Mouse (Mus musculus) intestine, embryonic 16.5 days (tissue): ENCODE measurements at regions not wholly inside any gene's neighbourhood (a gene's known extent, or its start where the extent isn't known, plus 50 kb on each side); places are given as distances from the start of the nearest gene placed in this dataset. TPM values are rescaled to one million over a fixed set of nuclear protein-coding genes. Genes with fewer than 3 reads are reported as not detected.

Experiments
- microRNA-seq: library from miRNA; unstranded; fragments of <30 nt; microRNA quantifications from one replicate; pipeline ENCODE4, GENCODE M21; 2016

Small RNA genes lying in the stretch of these regions (microRNA-seq; reads per million reads assigned to microRNA genes)
- not detected for gene Gm44303
